Mouse (Mus musculus): ENCODE results near the gene Slc10a1.
A peak's percentile ranks its signal among the peaks of the same experiment; 100 is the strongest.

Slc10a1 gene

DNA sequence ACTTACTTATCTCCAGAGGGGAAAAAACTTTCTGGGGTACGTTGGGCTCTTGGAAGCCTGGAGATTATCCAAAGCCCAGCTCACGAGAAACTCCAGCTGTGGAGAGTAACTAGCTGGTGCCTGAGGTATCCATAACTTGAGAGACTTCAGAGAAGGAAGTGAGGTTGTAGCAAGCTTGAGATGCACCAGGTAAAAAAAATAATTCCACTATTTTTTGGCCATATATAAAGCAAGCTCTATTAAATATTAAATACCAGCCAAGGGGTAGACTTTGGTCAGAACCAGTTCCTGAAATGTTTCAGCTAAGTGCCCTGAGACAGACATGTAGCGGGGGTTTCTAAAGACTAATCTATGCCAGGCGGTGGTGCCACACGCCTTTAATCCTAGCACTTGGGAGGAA is at the start of gene Slc10a1:
Gene Slc10a1 (minus strand): TSS at position 101 of the 400 bp plus-strand sequence.
- no peak for DNase-seq (ENCODE audit: low read depth)

DNA sequence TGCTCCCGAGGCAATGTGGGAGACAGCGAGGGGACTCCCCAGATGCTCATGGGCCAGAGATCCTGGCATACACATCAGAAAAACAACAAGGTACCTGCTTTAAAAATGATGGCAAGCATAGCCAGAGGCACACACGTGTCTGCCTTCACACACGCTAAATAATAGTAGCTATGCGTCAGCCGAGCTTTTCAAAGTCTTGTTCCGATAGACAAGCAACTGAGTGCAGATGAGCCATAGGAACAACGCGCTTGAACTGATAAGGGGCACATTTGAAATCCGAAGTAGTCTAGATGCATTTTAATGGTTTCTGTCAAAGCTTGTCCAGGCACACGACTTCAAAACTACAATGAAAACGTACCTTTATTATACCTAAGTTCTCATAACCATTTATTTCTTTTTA is 49.1 kb upstream of the Slc10a1 start:
- DNase-seq (ENCODE audit: low read depth) = no peak

DNA sequence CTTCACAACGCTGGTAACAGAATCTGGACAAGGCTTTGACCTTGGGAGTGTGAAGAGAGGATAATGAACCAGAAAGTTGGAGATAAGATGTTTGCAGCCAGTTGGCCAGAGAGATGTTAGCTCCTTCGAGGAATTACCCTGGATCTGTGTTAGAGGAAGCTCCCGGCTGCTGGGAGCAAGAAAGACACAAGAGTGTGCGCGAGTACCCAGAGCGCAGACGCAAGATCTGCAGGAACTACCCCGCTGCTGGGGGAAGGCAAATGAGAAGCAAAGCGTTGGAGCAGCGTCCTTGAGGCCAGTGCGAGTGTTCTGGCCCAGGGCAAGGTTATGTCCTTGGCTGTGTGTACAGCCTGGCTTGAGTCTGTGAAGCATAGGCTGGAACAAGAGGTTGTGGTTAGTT is 45.0 kb upstream of the Slc10a1 start:
- no peak for DNase-seq (ENCODE audit: low read depth)

DNA sequence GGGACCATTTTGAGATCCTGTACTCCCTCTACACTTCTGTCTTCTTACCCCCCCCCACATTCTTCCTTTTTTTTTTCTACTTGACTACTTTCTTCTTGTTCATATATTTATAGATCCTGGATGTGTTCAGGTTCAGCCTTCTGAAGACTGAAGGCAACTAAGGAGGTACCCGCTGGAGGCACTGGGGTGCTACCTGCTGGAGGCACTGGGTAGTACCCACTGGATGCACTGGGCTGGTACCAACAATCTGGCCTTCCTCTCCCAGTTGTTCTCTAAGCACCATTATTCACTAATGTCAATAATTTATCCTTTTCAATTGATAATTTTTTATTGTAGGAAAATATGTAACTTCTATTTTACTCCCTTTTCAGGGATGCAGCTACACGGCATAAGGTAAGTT is 43.5 kb upstream of the Slc10a1 start:
- DNase-seq (ENCODE audit: low read depth) = no peak

DNA sequence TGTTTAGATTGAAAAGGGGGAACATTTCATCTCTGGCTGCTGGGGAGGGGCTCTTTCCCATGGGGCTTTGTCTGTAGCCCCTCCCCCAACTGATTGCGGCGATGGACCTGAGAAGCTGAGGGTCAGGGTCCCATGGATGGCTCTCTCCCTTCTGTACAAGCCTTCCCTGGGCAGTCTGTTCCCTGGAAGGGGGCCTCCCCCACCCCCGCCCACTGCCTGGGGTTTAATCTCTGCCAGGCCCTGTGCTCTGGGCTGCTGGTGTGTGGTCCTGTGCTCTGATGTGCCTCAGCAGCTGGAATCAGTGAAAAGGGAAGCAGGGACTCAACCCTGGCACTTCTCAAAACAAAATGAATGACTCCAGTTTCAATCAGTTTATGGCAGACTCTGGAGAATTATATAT is 41.3 kb upstream of the Slc10a1 start:
- no peak for DNase-seq (ENCODE audit: low read depth)

DNA sequence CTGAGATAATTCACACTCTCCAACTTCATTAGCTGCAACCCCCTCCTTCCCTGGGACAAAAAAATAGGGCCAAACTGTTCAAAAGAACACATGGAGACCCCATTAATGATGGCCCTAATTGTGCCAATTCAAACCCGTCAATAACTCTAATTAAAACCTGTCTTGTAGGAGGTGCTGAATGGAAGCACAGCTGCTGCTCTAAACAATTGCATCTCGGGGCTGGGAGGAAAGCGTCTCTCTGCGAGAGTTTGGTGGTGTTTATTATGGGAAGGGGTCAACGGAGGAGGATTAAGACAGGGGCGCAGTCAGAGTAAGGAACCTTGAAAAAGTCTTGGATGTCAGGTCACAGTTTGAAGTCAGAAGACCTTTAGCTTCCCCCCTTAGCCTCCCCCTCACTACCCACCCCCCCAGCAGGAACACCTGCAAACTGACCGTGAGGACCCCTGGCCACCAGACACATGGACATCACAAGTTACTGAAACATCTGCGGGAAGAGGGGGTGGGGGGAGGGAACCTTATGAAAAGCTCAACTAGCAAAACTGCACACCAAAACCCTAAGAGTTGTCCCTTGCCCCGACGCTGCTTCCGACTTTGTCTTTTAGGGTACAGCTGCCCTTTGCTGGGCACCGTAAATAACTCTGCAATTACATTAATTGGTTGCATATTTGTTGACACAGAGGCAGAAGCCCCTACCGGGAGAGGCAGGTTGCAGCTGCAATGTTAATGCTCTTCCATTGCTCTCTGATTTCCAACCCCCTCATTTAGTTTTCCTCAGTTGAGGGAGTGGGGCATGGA is 34.5 kb upstream of the Slc10a1 start:
- no peak for DNase-seq (ENCODE audit: low read depth)

DNA sequence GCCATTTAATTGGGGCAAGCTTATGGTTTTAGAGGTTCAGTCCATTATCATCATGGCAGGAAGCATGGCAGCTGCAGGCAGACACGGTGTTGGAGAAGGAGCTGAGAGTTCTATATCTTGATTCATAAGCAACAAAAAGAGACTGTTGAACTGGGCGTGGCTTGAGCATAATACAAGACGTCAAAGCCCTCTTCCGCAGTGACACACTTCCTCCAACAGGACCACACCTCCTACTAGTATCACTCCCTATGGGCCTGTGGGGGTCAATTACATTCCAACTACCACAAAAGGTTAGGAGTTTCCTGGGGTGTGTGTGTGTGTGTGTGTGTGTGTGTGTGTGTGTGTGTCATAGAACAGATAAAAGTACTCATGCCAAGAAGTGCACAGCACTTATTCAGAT is 32.4 kb upstream of the Slc10a1 start:
- no peak for DNase-seq (ENCODE audit: low read depth)

DNA sequence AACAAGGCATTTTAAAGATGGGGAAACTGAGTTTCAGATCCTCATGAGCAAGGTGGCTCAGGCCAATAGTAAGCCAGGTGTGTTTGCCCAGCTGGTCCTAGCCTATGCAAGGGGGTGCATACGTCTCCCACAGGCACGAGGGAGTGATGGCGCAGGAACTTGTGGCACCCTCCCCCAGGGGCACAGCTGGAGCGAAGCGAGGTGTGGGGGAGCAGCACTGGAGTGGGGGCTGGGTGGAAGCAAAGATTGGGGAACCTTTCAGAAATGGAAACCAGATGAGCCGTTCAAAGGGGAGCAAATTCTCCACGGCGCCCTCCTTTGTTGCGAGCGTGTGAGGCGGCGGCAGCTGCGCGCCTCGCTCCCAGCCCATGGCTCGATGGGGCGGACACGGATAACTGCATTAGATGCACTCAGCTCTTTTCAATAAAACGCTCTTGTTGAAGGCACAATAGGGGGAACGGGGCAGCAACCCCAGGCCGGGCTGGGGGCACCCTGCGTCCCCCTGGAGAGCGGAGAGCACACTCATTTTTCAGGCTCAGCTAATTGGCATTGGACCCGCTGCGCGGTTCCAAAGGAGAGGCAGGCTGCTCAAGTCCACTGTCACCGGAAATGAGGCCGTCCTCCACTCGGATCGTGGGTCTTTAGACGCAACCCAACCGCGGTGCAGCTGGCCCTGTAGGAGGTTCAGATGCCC is 30.2 kb upstream of the Slc10a1 start:
- DNase-seq (ENCODE audit: low read depth) = no peak

DNA sequence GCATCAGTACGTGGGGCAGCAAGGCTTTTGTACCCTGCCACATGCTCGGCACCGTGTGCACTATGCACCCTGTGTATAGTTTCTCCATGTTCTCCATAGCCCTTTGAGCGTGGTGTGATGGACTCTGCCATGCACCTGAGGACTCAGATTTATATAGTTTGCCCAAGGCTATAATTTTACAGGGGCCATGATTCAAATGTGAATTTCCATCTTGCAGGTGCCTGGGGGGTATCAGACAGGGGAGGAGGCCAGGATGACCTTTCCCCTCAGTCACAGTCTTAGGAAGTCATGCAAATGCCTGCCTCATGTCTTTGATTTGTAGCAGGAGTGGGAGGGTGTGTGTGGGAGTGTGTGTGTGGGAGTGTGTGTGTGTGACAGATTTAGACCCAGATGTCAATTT is 29.1 kb upstream of the Slc10a1 start:
- DNase-seq (ENCODE audit: low read depth) = no peak

DNA sequence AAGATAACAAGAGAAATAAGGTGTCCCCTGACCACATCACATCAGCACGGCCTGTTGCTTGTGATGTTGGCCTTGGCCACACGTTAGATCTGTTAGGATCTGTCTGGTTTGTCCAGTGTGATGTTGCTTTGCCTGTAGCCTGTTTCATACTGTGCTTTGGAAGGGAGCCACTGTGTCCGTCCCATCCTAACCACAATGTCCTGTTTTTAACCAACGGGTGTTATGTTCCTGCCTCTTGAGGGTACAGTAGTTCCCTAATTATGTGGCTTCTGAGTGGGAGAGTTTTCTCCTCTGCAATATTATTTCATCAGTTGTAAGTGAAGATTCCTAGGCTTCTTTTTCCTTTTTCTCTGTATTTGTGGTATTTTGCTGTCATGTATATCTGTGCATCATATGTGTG is 26.8 kb upstream of the Slc10a1 start:
- no peak for DNase-seq (ENCODE audit: low read depth)

DNA sequence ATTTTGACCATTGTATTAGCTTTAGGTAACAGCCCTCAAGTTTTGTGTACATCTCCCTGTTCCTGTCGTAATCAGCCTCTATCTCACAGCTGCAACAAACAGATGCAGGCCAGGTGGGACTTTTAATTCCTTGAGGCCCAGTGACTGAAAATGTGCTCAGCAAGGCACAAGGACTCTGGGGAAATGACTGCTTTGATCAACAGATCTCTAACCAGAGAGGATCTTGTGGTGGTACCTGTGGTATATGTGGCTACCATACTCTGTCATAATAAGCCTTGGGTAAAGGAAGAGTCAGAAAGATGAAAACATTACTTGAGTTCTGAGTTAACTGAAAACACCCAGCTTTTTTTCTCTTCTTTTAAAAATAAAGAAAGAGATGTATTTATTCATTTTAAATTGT is 25.3 kb upstream of the Slc10a1 start:
- DNase-seq (ENCODE audit: low read depth) = peak; percentile 19

DNA sequence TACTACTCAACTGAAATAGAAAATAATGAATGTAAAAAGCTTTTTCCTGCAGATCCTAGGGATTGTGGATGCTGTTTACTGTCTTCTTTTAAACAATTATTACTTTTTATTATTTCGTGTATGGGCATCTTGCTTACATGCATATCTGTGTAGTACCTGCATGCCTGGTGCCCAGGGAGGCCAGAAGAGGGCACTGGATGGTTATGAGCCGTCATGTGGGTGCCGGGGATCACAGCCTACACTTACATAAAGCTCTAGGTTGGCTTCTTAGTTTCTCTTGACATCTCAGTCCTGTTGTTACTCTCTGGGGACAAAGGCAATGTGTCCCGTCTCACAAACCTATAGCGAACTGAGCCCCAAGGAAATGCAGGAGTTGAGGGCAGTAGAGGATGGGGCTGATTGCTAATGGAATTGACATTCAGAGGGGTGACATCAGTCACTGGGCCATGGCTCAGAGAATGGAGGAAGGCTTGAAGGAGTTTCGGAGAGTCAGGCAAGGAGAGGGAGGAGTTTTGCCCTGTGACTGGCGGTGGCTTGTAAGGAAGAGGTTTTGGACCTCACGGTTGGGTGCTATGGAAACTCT is 24.1 kb upstream of the Slc10a1 start:
- peak; percentile 5 for DNase-seq (ENCODE audit: low read depth)

DNA sequence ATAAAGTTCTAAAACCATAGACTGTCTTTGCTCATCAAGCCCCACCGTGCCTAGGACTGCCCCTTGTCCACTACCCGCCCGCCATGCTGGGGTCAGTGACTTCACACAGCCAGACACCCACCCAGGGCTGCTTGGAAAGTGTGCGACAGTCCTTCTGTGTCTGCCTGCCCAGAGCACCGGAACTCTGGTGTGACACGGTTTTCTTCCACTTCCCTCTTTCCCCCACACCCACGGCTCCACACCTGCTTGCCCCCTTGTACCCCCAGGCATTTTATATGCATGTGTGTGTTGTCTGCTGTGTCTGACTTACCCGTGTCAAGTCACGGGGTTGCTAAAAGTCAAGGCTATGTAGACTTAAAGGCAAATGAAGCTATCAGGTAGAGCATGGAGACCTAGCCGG is 23.3 kb upstream of the Slc10a1 start:
- no peak for DNase-seq (ENCODE audit: low read depth)

DNA sequence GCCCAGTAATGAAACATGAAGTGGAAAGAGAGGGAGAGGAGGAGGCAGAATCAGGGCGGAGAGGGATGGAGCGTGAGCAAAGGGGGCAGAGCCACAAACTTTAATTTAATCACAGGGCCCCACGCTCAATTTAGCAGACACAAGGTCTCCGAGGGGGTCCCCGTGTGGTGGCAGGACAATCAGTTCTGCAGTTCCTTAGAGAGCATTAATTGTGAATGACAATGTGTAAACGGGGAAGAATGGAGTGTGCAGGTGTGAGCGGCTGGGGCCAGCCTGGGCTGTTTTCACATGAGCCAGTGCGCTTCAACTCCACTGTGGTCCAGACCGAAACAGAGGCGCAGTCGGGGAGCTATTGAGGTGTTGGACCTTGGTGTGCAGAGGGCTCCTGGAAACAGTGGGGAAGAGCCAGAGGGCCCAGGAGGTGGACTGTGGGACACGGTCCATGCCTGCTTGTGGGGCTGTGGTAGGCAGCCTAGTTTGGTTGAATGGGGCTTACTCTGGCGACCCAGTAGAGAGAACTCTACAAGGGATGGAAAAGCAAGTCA is 22.5 kb upstream of the Slc10a1 start:
- no peak for DNase-seq (ENCODE audit: low read depth)

DNA sequence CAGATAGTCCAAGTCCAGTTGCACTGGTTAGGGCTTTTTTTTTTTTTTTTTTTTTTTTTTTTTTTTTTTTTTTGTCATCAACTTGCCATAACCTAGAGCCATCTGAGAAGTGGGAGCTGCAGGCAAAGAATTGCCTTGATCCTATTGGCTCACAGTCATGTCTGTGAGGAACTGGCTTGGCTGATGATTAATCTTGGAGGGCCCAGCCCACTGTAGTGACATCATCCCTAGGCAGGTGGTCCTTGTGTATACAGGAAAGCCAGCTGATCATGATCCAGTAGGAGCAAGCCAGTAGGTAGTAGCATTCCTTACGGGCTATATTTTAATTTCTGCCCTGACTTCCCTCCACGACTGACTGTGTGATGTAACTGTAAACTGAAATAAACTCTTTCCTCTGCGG is 19.8 kb upstream of the Slc10a1 start:
- DNase-seq (ENCODE audit: low read depth) = no peak

DNA sequence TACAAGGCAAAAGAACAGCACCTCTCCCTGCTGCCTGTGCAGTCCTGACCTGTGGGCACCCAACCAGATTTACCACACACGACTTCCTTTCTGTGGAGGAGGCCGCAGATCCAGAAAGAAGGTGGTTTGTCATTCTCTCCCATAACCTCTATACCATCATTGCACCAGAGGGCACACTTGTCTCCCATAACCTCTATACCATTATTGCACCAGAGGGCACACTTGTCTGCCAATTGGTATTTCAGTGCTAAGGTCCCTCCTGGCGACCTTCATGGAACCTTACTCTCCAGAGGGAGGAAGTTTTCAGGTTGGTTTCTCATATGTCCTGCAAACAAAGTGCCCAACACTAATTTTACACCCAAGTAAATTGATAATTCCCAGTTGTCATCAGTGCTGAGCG is 18.1 kb upstream of the Slc10a1 start:
- DNase-seq (ENCODE audit: low read depth) = no peak

DNA sequence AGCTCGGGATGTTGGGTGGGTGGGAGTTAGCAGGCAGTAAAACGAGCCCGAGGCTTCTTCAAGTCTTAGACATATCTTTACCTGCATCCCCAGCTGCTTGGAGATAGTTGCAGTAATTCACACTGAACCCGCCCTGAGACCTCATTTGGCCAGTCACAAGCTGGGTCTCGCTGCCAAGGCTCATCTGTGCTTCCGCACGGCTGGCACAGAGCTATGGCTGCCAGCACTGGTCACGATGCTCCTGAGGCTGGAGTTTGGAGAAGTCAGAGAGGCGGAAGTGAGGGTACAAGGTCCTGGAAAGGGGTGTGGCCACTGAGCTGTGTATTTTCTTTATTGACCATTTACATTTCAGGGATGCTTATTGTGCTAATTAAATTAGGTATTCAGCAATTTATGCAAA is 15.2 kb upstream of the Slc10a1 start:
- no peak for DNase-seq (ENCODE audit: low read depth)

DNA sequence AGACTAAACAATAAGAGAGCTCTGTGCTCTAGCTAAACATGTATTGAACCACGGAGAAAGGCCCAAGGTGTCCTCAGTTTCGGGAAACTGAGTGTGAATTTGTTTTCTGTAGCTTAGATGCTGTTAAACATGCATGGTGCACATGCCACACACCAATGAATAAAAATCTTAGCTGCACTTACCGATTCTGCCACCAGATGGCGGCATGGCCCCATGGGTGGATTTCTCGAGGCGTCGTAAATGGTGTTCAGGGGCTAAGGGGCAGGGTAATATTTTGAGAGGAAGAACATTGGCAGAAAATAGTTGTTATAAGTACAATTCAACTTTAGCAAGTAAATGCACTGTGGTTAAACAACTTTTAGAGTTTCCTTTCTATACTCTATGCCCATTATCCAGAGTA is 13.8 kb upstream of the Slc10a1 start:
- peak; percentile 76 for DNase-seq (ENCODE audit: low read depth)

DNA sequence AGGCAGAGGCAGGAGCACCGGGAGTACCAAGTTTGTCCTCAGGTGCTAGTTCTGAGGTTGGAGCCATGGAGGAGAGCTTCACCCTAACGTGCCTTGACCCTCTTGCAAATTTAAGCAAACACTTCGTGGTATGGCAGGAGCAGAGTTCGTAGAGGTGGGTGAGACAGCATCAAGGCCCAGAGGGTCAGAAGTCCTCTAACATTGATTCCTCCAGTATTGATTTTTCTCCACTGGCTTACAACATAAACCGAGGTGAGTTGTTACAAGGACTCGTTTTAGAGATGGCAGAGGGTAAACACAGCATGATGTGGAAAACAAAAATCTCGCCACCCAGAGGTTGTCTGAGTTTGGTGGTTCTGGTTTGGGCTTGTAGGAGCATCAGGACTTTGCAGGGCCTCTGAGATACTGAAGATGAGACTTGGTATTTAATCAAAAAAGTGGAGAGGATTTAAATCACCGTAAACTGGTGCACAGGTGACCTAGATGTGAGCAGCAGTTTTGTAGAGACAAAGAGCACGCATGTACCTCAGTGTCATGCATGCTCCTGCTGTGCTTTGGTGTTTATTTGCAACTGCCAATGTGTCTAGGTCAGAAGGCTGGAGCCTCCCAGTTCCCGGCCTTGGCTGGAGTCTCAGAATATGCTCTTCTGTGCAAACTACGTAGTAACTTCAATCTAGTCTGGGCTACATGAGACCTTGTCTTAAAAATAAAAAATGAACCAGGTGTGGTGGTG is 7.6 kb upstream of the Slc10a1 start:
- DNase-seq (ENCODE audit: low read depth) = no peak

DNA sequence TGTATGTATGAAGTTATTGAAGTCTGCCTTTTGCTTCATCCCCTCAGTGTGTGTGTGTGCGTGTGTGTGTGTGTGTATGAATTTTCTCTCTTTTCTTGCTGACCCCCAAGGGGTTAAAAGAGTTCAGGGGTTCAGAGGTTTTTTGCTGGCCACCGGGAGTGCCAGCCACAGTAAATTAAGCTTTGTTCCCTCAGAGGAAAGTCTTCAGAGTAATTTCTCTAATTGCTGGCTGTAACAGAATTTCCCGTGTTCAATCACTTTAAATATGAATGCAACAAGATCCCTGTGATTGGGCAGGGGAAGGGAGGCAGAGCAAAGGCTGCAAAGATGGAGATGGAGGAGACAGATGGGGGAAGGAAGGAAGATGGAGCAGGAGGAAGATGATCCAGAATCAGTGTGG is 3.3 kb upstream of the Slc10a1 start:
- no peak for DNase-seq (ENCODE audit: low read depth)

DNA sequence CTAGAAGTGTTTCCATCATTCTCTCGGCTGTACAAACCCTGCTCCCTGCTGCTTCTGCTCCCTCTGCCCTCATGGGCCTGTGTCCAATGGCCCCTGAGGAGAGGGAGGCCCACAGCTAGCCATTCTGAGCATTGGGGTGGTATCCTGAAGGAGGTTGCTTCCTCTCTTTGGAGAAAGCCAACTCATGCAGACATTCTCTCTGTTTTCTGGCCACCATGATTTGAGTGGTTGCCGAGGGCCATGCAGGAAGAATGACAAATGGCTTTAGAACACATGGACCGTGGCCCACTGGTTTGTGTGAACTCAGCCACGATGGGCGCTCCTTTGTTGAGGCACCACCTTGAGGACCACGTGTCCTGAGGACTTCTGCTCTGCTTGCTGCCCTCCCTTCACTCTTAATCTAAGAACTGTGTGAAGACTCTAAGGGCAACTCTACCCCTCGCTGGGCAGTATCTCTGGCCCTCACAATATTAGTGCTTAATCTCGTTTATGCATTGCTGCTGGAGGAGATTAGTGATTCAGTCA is 1.7 kb upstream of the Slc10a1 start:
- no peak for DNase-seq (ENCODE audit: low read depth)

DNA sequence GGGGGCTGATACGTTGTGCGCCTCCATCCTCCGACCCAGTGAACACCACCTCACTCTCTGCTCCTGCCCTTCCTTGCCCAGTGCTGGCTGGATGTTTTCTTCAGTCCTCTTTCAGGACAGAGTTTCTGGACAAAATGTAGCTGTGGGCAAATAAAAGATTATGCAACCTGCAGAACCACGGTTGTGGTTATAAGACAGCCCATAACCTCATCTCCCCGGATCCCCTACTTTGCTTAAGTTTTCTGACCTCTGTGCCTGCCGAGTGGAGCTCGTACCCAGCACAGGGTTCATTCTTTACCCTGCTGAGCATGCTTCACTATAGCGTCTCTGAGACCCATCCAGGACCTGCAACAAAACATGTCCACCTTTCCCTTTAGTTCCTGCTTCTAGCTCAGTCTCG is 587 bp downstream of the Slc10a1 start:
- DNase-seq (ENCODE audit: low read depth) = no peak
